Mouse (Mus musculus) C2C12 (cell line): ENCODE measurements at regions not wholly inside any gene's neighbourhood (a gene's known extent, or its start where the extent isn't known, plus 50 kb on each side); places are given as distances from the start of the nearest gene placed in this dataset.

Experiments used
- H3K27me3 ChIP-seq: one replicate; pipeline ENCODE4 v1.6.1; 2011; ENCODE audit not compliant: control insufficient read depth, insufficient read depth, insufficient read length
- H3K36me3 ChIP-seq: one replicate; pipeline ENCODE4 v1.6.1; 2011; ENCODE audit not compliant: control insufficient read depth, insufficient read depth
- H3K4me3 ChIP-seq: one replicate; pipeline ENCODE4 v1.5.1; 2011; ENCODE audit warnings: mild to moderate bottlenecking, control low read depth; ENCODE audit not compliant: poor library complexity, insufficient read depth, severe bottlenecking
- H3K79me2 ChIP-seq: one replicate; pipeline ENCODE4 v1.6.1; 2011; ENCODE audit not compliant: control insufficient read depth, insufficient read depth
- H3K79me3 ChIP-seq: one replicate; pipeline ENCODE4 v1.6.1; 2011; ENCODE audit warnings: low read depth, control low read depth
- H3ac ChIP-seq: one replicate; pipeline ENCODE3; 2011; ENCODE audit warnings: low read depth; ENCODE audit not compliant: control insufficient read depth, insufficient read length
- CEBPB ChIP-seq: IDR thresholded peaks from one replicate; pipeline ENCODE4 v1.6.1; 2011; ENCODE audit warnings: low read depth, mild to moderate bottlenecking, control low read depth, moderate library complexity
- CTCF ChIP-seq: IDR thresholded peaks from one replicate; pipeline ENCODE4 v1.5.1; 2011; ENCODE audit not compliant: control insufficient read depth, insufficient read depth, insufficient read length
- FOSL1 ChIP-seq: IDR thresholded peaks from one replicate; pipeline ENCODE4 v1.8.0; 2011; ENCODE audit warnings: mild to moderate bottlenecking, low read length; ENCODE audit not compliant: poor library complexity, insufficient read depth, severe bottlenecking
- MAX ChIP-seq: IDR thresholded peaks from one replicate; pipeline ENCODE4 v1.6.1; 2011; ENCODE audit warnings: mild to moderate bottlenecking, control low read depth
- MYOD1 ChIP-seq: IDR thresholded peaks from one replicate; pipeline ENCODE4 v1.6.1; 2011; ENCODE audit warnings: low read depth; ENCODE audit not compliant: control insufficient read depth, insufficient read length
- MYOG ChIP-seq: IDR thresholded peaks from one replicate; pipeline ENCODE4 v1.6.1; 2011; ENCODE audit not compliant: control insufficient read depth, insufficient read length; ENCODE audit errors: extremely low read depth
- USF1 ChIP-seq: IDR thresholded peaks from one replicate; pipeline ENCODE4 v1.6.1; 2011; ENCODE audit warnings: low read depth, mild to moderate bottlenecking, control low read depth, moderate library complexity

GRCm38 (mm10) chr3:109270783-109271182 lies 69.7 kb upstream of the Vav3 start:
- Histone ChIP-seq H3K27me3 (no peaks in the 10 kb centered on the region), H3K79me2 (no peaks in the 10 kb centered on the region), H3ac (no peak overlapping the region), H3K4me3 (no peak overlapping the region), H3K79me3 (no peaks in the 10 kb centered on the region), H3K36me3 (no peaks in the 10 kb centered on the region)
- TF ChIP-seq USF1: no peak
- no peak for TF ChIP-seq CTCF
- TF ChIP-seq FOSL1: no peak
- TF ChIP-seq CEBPB: no peak
- TF ChIP-seq MYOG: no peak
- TF ChIP-seq MYOD1: no peak
- no peak for TF ChIP-seq MAX

DNA sequence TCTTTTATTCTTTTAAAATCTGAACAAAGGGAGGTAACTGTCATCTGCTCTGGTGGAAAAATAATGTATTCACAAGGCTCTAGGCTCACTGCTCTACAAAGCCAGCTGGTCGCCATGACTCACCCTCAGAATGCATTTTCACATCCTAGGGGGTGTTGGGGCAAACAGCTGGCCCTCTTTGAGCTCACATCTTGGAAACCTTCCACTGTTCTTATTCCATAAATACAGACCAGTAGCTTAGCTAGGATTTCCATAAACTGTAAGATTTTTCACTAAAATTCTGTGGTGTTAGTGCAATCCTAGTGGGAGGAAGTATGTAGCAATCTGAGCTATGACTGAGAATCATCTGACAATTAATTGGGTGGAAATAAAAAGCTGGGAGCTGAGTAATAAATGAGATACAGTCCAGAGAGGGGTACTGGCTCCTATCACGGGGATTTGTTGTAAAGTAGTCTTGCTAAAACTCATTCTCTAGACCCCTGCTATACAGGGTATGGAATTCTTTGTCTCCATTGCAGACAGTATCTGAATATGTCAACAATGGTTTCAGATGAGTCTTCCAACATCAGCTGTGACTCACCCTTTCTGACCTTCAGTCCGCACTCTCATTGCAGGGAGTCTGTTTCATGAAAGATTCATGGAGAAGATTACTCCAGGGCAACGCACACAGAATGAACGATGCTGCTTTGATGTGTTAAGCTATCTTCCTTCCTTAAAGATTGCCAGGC lies 67.2 kb upstream of the Vav3 start:
- no peaks in the 10 kb centered on the region for H3K79me2 ChIP-seq
- TF ChIP-seq CTCF (no peak), USF1 (no peak), MYOG (no peak), FOSL1 (peak; percentile 60), CEBPB (peak; percentile 48), MYOD1 (peak; percentile 92), MAX (no peak)

GRCm38 (mm10) chr3:109273802-109274155 lies 66.7 kb upstream of the Vav3 start:
- no peak overlapping the region for H3K4me3 ChIP-seq
- H3K36me3 ChIP-seq: no peaks in the 10 kb centered on the region
- H3K27me3 ChIP-seq: no peaks in the 10 kb centered on the region
- no peaks in the 10 kb centered on the region for H3K79me3 ChIP-seq
- H3ac ChIP-seq: no peak overlapping the region
- TF ChIP-seq FOSL1: no peak
- no peak for TF ChIP-seq MYOD1
- TF ChIP-seq MYOG: no peak
- no peak for TF ChIP-seq CEBPB
- no peak for TF ChIP-seq MAX
- no peak for TF ChIP-seq USF1
- TF ChIP-seq CTCF: no peak
- H3K79me2 ChIP-seq: no peaks in the 10 kb centered on the region

More for the DNA sequence above, 67.2 kb upstream of the Vav3 start:
- no peak overlapping the region for H3ac ChIP-seq
- no peaks in the 10 kb centered on the region for H3K36me3 ChIP-seq
- no peak overlapping the region for H3K4me3 ChIP-seq
- H3K79me3 ChIP-seq: no peaks in the 10 kb centered on the region
- H3K27me3 ChIP-seq: no peaks in the 10 kb centered on the region

GRCm38 (mm10) chr3:109279086-109279485 lies 61.4 kb upstream of the Vav3 start:
- H3K4me3 ChIP-seq: no peak overlapping the region
- no peaks in the 10 kb centered on the region for H3K27me3 ChIP-seq
- H3K36me3 ChIP-seq: no peaks in the 10 kb centered on the region
- H3K79me3 ChIP-seq: no peaks in the 10 kb centered on the region
- TF ChIP-seq CTCF (no peak), MYOG (no peak), MYOD1 (no peak), CEBPB (no peak), MAX (no peak), FOSL1 (no peak), USF1 (no peak)
- H3ac ChIP-seq: no peak overlapping the region
- H3K79me2 ChIP-seq: no peaks in the 10 kb centered on the region

DNA sequence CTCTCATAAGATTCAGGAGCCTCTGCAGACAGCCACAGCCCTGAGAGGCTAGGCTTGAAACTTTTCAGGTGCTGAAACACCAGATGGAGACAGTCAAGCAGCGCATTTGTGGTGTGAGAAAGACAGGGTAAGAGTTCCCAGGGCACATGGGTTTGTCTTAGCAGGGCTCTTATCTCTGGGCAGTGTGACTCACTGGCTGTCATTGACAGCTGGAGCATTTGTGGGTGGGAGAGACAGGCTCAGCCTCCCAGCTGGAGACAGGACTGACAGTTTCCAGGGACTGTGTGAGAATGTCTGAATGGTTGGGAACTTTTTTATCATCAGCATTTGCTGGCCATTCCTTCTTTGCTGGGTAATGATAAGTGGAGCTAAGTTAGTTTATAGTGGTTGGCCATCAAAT lies 53.9 kb upstream of the Vav3 start:
- Histone ChIP-seq H3ac (no peak overlapping the region), H3K79me3 (no peaks in the 10 kb centered on the region), H3K79me2 (no peaks in the 10 kb centered on the region), H3K27me3 (no peaks in the 10 kb centered on the region), H3K4me3 (no peak overlapping the region), H3K36me3 (no peaks in the 10 kb centered on the region)
- TF ChIP-seq MAX (peak; percentile 66), CEBPB (no peak), CTCF (no peak), FOSL1 (peak; percentile 77), MYOD1 (peak; percentile 96), USF1 (no peak), MYOG (no peak)
